Mouse (Mus musculus): ENCODE data around the gene Ptpn5.

The Ptpn5 gene

DNA sequence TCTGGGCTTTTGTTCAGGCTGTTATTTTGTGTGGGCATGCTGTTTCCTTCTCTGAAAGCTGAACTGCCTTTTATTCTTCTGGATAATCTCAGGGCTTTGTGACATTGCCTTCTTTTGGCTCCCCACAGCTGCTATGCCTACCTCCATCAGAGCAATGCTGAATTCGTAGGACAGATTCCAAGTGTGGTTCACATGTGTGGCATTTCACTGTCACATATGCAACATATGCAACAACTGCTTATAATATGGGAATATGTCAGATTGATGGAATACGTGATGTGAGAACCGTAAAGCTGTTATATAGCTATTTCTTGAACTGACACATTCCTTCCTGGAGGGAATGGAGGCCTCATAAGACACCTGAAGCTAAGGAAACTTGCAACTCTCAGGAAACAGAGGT, 66.5 kb downstream of the Ptpn5 start:
- in situ Hi-C loops (cut with MboI, MseI): no loop called here

GRCm38 (mm10) chr7:47061560-47061959, 71.9 kb downstream of the Ptpn5 start:
- in situ Hi-C loops (cut with MboI, MseI): no loop called here

GRCm38 (mm10) chr7:47059339-47059738, 74.1 kb downstream of the Ptpn5 start:
- in situ Hi-C loops (cut with MboI, MseI): no loop called here

DNA sequence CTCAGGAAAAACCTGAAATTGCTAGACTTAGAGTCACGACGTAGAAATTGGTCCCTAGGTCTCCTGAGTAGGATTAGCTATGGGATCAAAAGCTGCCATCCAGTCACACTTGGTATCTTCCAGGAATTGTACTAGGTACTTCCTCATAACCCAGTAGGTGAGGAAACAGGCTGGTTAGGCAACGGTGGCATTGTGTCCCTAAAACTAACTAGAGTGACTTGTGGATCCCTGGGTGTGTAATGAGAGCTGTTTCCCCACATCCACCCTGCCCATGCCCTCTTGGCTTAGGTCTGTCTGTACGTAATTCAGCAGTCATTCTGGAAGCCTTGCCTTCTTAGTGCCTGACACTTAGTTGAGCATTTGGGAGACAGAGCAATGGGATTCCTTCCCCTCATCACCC, 77.2 kb downstream of the Ptpn5 start:
- in situ Hi-C loops (cut with MboI, MseI): no loop called here

DNA sequence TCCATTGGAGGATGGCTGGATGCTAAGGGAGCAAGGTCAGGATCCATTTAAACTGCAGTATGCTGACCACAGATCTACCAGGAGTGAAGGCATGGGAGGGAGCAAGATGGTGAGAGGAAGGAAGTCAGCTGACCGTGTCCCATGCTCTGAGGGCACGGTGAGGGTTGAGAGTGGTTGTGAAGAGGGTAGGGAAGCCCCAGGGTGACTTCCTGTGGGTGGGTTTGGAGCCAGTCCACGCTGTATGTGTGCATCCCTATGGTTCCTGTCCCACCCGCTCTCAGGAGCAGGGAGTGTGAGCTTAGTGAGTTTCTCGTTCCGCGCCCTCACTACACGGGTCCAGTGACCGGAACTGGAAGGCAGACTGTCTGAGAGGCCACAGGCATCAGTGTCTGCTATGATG, 77.7 kb downstream of the Ptpn5 start:
- in situ Hi-C loops (cut with MboI, MseI): no loop called here

- in situ Hi-C loops (cut with MboI, MseI): no loop called here
These were observed 78.8 kb downstream of the Ptpn5 start for GRCm38 (mm10) chr7:47054666-47055065.

- in situ Hi-C loops (cut with MboI, MseI): no loop called here
These were observed 80.2 kb downstream of the Ptpn5 start for GRCm38 (mm10) chr7:47053287-47053686.

DNA sequence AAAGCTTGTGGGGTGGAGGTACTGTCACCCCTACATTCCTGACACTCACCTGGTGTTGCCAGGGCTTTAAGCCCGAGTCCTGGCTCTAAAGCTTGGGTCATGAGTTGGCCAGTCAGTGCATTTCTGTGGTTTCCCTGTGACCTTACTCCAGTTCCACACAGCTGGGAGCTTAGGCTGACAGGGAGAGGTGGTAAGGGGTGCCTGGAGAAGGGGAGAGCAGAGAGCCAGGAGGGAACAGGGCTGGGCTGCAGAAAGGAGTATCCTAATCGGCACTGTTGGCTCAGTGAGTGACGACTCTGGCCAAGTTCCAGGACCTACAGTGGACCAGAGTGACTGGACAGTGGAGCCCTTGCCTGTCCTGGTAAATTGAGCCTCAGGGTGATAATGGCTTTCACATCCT, 81.2 kb downstream of the Ptpn5 start:
- in situ Hi-C loops (cut with MboI, MseI): no loop called here

DNA sequence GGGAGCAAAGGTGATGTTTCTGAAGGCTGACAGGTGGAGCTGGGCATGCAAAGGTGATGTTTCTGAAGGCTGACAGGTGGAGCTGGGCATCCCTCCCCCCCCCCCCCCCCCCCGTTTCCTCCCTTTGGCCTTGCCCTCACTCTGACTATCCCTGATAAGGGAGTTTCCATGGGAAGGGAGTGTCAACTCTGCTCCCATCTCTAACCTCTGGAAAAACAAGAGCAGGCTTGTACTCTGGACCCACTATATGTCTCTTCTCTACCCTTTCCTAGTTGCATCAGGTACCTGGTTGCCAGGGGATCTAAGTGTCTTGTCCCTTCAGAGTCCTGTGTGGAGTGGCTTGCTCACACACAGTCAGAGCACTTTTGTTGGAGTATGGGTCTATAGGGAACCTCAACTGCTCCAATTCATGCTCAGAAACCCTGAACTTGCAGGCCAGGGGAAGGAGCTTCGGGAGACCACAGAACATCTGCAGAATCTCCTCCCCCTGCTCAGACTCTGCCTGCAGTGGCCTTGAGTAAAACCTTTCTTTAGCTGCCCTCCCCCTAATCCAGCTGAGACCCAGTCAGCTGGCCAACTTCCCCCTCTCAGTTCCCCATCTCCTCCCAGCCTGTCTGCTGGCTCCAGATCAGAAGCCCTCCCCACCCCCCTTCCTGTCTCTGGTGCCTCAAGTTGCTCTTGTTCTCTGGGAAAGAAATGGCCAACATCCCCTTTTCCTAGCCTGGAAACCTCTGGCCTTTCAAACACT, 81.9 kb downstream of the Ptpn5 start:
- in situ Hi-C loops (cut with MboI, MseI): no loop called here

GRCm38 (mm10) chr7:47050766-47051165, 82.7 kb downstream of the Ptpn5 start:
- in situ Hi-C loops (cut with MboI, MseI): no loop called here

DNA sequence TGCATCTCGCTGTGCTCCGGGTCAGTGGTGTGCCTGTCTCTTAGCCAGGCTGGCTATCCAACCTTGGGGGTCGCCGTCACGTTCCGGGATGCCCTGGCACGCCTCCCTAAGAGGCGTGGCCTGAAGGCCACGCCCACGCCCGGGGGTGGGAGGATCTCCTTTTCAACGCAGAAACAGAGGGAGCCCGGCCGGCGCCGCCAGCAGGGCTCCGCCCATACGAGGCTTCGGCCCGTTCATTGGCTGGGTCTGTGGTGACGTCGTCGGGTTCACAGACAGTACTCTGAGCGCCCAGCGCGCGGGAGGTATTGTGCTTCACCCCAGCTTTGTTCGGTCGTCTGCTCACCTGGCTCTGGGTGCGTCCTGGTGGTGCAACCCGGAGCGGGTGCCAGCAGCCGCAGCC, 83.1 kb downstream of the Ptpn5 start, which contains the start of gene Tmem86a:
Tmem86a (plus strand) TSS at position 236 of the 400 bp plus-strand sequence.
- in situ Hi-C loops (cut with MboI, MseI): no loop called here

GRCm38 (mm10) chr7:47042823-47043490, 90.5 kb downstream of the Ptpn5 start:
- in situ Hi-C loops (cut with MboI, MseI): no loop called here

DNA sequence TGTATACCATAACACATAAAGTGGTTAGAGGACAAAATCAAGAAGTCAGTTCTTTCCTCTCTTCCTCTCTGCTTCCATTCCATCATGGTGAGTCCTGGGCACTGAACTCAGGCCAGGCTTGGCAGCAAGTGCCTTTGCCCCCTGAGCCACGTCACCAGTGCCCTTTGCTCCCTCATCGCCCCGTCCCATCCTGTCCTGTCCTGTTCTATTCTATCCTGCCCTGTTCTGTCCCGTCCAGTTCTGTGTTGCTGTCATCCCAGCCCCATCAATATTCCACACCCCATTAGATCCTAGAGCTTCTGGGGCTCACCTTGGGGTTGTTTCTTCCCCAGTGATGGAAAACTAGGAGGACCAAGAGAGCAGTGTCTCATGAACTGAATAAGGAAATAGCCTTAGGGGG, 91.4 kb downstream of the Ptpn5 start:
- in situ Hi-C loops (cut with MboI, MseI): no loop called here

DNA sequence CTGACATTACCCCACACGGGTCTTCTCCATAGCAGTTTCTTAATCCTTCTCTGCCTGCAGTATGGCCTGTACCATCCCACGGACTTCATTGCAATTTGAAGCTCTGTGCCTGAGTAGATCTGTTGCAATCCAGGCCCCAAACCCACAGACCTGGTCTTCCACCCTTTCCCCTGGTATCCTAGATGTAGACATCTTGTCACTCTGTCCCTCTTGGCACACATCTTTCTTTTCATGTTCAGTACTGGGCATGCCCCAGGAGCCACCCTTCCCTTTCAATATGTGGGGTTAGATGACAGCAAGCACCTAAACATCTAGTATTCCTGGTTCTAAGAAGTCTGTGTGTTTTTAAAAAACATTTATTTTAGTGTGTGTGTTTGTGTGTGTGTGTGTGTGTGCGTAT, 91.8 kb downstream of the Ptpn5 start:
- in situ Hi-C loops (cut with MboI, MseI): no loop called here

GRCm38 (mm10) chr7:47035426-47035825, 98.1 kb downstream of the Ptpn5 start:
- in situ Hi-C loops (cut with MboI, MseI): loop anchor here (5.0 kb wide), 1 partner anchor 97 kb away; the partner anchor contains the start of gene Ptpn5

GRCm38 (mm10) chr7:47034785-47035384, 98.6 kb downstream of the Ptpn5 start:
- in situ Hi-C loops (cut with MboI, MseI): loop anchor here (5.0 kb wide), 1 partner anchor 97 kb away; the partner anchor contains the start of gene Ptpn5

DNA sequence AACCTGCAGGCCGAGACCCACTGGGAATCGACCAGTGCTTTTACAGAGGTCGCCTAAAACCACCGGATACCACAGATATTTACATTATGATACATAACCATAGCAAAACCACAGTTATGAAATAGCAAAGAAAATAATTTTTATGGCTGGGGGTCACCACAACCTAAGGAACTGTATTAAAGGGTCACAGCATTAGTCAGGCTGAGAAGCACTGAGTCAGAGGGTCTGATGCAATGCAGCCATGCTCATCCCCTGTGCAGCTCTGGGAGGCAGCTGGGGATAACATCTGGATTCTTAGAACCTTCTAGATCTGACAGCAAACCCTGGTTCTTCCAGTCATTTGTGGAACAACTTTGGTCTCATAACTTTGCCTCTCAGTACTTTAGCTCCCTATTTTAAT, 102.1 kb downstream of the Ptpn5 start:
- in situ Hi-C loops (cut with MboI, MseI): no loop called here

DNA sequence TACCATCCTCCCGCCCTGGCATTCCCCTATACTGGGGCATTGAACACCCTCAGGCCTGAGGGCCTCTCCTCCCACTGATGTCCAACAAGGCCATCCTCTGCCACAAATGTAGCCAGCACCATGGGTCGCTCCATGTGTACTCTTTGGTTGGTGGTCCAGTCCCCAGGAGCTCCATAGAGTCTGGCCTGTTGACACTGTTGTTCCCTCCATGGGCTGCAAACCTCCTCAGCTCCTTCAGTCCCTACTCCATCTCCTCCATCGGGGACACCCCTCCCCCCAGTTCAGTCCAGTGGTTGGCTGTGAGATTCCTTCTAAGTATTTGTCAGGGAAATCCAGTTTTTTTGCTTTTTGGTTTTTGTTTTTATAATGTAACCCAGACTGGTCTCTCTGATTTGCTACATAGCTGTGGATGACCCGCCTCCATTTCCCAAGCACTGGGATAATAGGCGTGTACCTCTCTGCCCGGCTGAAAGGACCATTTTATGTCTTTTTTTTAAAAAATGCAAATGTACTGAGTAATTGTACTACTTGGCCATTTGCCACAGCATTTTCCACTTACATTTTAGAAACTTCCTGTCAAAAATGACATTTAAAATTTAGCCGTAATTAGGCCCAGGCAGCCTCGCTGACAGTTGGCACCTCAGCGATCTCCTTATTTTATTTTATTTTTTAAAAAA, 102.8 kb downstream of the Ptpn5 start:
- in situ Hi-C loops (cut with MboI, MseI): no loop called here

Measured in T-helper 2 cell (primary cell).